Mouse (Mus musculus) heart, adult 8-10 months (tissue): ENCODE data around the gene Sertad1. TPM values are rescaled to one million over a fixed set of nuclear protein-coding genes. Genes with fewer than 3 reads are reported as not detected.

Source experiments
- DNase-seq: peaks from one replicate; pipeline ENCODE4 v3.0.0; 2022; ENCODE audit warnings: low spot score
- total RNA-seq, 4 experiments: library from RNA; stranded (reverse); gene quantifications; 2 replicates each; pipeline ENCODE4 v1.2.4; 2022

The Sertad1 gene
- 10 to 100 TPM in 3 of 4 experiments, 1 to 10 TPM in 1; 8.4 to 11.5 (median 10.2) TPM for total RNA-seq

DNA sequence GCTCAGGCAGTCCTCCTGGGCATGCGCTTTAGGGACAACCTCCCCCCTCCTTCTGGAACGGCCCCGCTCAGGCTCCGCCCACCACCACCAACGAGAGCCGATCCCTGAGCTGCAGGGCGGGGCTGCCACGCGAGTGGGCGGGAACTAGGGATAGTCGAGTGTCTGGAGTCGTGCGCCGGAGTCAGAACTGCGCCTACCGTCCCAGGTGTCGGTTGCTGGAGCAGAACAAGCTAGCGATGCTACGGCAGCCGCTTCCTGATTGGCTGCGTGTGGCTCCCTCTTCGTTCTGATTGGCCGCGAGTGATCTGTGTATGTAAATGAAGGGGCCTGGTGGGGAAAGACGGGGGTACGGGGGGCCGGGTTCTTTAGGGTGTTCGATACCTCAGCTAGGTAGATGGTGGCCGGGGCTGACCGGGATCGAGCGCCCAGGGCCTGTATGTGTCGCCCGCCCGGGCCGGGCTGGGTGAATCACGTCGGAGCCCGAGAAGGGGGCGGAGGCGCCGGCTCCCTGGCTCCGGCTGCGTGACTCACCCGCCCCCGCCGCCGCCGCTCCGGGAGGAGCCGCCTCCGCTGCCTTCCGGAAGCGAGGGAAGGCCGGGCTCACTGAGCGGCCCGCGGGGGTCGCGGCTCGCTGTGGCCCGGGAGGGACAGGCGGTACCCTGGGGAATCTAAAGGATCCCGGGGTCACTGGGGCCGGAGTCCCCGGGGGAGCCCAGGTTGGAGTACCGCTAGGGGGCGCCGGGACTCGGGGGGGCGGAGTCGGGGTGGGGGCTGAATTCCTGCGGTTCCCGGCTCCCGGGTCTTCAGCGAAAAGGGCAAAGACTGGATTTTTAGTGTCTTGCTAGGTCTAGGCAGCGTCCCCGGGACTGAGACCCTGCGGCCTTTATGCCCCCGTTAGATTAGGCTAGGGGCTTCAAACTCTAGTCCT lies at the start of gene Sertad1:
TSS of gene Sertad1 (plus strand) at position 141 of the 928 bp plus-strand sequence.
- DNase-seq, result peak; percentile 100

DNA sequence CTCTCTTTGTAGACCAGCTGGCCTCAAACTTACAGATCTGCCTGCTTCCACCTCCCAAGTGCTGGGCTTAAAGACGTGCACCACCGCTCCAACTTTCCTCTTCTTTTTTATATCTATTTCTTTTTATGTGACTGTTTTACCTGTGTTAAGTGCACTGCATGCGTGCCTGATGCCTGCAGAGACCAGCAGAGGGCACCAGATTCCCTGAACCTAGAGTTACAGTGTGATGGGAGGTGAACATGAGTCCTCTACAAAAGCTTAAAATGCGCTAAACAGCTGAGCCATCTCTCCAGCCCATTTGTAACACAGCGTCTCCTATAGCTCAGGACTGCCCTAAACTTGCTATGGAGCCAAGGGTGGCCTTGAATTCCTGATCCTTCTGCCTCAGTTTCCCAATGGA lies 49.2 kb upstream of the Sertad1 start:
- DNase-seq, result no peak

DNA sequence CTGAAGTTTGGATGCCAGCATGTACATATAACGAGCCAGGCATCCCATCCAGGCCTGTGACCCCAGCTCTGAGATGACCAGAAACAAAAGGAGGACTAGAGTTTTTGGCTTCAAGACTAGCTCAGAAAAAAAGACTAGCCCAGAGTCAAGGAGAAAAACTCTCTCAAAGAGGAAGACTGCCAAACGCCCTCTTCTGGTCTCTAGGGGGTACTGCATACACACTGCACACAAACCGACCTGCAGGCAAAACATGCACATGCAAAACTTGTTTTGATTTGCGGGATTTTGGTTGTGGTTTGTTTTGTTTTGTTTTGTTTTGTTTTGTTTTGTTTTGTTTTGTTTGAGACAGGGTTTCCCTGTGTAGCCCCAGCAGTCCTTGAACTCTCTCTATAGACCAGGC lies 46.7 kb upstream of the Sertad1 start:
- DNase-seq, result no peak

DNA sequence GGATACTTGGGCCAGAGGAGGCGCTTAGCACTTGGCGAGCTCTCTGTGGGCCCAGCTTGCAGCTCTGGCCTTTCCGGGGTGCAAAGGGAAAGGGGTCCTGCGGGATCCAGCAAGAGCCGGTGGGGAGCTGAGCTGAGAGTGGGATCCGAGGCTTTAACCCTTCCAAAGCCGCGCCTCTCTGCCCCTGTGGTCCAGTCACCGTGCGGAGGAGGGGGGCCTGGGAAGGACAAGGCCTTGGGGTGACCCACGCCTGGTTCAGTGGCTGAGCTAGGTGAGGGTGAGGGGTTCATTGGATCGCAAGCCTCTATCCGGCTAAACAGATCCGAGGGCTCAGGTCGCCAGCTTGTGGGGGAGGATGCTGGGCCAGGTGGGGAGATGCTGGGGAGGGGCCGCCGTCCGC lies 40.7 kb upstream of the Sertad1 start:
- DNase-seq, result no peak

DNA sequence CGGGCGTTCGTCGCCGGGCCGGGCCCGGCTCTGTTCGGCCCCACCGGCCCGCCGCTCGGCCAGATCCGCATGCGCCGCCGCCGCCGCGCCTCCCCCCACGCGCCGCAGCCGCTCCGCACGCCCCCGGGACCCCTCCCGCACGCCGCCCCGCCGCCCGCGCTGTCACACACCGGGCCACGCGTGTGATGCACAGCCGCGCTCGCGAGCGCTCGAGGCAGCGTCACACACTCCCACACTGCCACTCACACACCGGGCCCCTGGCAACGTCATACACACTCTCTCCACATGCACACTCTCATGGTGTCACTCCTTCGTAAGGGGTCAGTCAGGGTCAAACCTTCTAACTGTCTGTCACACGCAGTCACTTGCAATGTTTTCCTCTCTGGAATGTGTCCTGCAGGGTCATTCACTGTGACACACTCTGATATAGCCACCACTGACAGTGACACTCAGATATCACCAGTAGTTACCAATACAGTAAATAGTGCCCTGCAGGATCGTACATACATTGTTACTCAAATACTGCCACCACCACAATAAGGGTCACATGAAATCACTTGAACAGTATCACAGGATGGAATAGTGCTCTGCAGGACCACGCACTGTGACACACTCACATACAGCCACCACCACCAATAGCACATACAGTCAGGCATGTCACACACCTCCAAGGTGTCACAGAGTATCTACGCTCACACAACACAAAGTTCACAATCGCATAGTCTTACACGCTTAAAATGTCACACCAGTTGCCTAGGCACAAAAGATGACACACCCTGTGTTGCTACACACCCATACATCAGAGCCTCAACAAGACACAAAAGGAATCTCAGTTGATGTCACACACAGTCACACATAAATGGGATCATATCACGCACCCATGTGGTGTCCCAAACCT lies 39.9 kb upstream of the Sertad1 start:
- DNase-seq, result no peak

DNA sequence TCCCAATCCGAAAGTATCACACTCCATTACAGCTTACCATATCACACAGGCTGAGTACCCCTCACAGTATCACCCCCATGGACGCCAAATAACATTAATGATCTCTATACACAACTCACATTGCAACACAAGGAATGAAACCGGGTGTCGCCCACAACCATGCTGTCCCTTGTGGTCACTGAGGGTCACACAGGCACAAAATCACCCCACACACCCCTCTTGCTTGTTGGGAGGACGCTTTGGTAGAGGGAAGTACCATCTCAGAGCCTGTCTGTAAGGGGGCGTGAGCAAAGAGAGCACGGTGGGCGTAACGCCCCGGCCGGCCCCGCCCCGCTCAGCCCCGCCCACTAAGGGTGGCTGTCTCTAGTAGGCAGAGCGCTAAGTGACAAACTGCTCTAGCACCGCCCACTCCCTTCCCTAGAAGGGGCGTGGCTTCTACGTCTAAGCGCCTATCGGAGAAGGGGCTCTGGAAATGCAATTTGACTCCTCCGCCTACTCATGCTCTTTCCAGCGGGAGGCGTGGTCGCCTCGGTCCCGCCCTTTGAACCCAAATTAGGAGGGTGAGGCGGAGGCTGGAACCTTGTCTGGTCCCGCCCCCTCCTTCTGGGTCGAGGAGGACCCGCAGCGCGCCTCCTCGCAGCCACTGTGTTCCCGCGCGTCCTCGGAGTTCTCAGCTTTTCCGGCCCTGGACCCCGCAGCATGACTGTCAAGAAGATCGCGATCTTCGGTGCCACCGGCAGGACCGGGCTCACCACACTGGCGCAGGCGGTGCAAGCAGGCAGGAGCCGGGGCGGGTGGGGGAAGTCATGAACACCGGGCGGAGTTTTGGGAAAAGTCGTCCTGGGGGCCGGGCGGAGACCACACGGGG lies 39.1 kb upstream of the Sertad1 start, which contains the start of the genes Sptbn4 and Blvrb:
TSS of gene Sptbn4 (minus strand) at position 268 of the 868 bp plus-strand sequence.
TSS of gene Blvrb (plus strand) at position 560 of the 868 bp plus-strand sequence.
- DNase-seq, result peak; percentile 99

DNA sequence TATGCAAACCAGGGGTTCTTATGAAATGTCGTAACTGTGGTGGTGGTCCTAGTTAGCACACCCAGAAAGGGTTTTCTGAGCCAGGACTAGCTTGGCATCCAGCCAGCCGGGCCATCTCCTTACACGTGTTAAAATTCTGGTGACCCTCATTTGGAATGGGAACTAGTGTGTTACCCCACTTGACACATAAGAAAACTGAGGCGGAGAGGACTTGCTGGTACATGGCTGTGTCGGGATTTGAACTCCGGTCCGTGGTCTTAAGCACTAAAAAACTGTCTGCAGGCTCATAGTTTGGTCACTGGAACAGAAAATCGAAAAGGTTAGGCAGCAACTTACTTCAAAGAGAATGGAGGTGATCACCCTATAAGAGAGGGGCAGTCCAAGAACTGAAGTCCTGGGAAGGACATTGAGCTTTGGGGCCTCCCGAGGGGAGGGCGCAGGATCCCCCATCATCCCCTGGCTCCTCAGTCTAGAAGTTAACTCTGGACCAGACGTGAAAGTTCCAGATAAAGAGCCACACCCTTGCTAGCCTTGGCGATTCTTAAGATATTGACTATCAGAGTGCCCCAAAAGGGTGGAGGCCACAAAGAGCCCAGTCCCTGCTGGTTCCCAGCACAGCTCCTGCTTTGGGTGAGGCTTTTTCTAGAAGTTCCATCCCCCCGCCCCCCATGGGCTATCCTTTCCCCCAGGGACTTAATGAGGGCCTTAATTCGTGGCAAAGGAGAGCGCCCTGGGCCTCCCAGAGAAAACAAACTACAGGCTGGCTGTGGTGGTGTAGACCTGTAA lies 38.1 kb upstream of the Sertad1 start:
- DNase-seq, result no peak

DNA sequence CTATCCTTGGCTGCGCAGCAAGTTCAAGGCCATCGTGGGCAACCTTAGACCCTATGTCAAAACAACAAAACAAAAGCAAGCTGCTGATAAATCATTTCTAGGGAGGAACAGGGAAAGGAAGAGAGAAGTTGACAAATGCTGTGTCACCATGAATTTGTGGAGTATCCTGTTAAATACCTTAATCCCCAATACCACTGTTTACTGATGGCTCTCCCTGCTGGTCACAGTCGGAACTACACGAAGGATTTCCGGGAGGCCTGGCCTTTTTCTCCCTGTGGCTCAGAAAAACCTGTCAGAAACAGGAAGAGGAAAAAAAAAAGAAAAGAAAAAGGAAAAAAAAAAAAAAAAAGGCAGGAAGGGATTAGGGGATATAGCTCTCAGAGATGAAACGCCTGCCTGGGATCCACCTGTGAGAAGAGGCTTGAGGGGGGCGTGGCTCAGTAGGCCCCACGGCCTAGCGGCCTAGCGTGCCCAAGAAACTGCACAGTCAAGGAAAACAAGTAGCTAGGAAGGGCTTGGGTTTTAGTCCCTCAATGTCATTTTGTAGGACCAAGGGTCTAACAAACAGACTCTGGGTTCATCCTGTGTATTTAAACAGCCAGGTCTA lies 37.4 kb upstream of the Sertad1 start:
- DNase-seq, result peak; percentile 83

DNA sequence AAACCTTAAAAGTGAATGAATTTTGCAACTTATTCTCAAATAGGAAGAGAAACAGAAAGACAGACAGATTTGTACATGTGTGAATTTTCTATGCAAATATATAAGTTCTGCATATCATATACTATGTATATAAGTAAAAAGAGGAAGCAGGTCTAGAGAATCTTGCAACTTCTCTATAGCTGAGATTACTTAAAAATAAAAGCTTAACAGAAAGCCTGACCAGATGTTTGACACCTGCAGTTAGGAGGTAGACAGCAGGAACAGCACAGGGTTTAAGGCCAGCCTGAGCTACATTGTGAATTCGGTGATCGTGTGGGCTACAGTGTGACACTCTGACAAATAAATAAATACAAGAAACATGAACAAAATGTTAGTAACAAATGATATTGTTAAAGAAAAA lies 35.4 kb upstream of the Sertad1 start:
- no peak for DNase-seq

DNA sequence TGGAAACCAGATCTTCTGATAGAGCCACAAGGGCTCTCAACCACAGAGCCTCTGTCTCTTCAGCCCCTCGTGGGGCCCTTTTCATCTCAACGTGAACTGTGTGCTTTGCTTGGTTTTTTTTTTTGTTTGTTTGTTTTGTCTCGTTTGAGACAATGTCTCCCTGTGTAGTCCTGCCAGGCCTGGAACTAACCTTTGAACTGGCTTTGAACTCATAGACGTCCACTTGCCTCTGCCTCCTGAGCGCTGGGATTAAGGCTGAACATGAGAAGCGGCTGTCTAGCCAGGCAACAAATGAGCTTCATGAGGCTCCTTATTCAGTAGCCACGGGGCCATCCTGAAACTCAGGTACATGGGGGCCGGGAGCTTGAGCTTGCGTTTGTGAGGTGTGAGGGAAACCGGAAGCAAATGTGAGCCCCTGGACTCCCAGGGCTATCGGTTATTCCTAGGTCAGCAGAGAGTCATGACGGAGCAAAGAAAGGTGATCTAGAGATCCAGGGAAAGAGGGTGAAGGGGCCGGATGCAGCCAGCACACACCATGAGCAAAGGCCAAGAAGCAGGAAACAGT lies 34.4 kb upstream of the Sertad1 start:
- DNase-seq, result no peak

DNA sequence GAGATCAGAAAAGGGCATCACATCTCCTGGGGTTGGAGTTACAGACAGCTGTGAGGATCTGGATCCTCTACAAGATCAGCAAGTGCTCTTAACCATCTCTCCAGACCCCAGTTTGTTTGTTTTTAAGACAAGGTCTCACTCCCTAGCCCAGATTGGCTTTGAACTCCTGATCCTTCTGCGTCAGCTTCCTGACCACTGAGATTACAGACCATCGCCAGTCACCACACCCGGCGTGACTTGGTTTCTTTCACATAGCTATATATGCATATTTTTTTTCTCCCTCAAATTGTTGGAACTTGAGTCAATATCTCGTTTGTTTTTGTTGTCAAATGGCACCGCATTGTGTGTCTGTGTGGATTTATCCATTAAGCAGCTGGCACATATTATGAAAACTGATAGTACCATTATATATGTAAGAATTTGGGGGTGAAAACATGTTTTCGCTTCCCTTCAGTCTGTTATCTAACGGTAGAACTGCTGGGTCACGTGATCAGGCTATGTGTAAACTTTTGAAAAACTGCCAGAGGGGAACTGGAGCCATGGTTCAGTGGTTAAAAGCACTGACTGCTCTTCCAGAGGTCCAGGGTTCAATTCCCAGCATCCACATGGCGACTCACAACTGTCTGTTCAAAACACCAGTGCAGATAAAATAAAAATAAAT lies 32.1 kb upstream of the Sertad1 start:
- DNase-seq, result no peak

DNA sequence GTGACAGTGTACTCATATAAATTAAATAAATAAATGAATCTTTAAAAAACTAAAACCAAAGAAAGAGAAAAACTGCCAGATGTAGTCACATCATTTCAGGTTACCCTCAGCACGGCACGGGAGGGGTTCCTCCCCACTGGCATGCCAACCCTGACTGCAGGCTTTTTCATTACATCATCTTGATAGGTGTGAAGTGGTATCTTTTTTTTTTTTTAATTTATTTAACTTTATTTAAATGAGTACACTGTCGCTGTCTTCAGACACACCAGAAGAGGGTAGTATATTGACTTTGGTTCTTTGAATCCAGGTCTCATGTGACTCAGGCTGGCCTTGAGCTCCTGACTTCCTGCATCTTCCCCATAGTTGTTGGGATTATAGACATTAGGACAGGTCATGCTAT lies 31.4 kb upstream of the Sertad1 start:
- DNase-seq, result no peak

DNA sequence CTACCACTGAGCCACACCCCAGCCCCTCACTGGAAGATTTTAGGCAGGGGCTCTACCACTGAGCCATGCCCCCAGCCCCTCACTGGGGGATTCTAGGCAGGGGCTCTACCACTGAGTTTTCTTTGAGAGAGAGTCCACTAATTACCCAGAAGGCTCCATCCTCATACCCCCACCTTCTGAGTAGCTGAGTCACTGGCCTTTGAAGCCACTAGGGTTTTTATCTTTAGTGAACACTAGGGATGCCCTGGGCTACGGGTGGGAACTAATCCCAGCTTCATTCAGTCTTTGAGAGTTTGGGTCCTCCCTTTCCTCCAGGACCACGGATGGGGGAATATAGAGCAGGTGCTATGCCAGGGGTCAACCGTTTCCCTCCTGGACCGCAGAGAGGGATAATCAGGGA lies 28.1 kb upstream of the Sertad1 start:
- DNase-seq, result no peak

DNA sequence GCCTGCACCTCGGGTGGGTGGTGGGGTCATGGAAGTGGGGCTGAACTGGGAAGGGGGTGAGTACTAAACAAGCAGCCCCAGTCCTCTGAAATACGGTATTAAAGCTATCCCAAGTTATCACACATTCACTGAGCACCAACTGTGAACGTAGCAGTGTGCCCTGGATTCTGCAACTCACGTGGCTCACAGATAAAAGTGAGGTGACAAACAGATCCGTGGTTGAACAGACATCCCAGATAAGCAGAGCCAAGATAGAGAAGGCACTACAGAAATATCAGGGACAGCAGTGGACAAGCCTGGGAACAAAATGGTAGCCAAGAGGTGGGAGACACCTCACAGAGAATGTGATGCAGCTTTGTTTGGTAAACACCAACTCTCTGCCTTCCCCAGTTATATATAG lies 27.1 kb upstream of the Sertad1 start:
- no peak for DNase-seq

DNA sequence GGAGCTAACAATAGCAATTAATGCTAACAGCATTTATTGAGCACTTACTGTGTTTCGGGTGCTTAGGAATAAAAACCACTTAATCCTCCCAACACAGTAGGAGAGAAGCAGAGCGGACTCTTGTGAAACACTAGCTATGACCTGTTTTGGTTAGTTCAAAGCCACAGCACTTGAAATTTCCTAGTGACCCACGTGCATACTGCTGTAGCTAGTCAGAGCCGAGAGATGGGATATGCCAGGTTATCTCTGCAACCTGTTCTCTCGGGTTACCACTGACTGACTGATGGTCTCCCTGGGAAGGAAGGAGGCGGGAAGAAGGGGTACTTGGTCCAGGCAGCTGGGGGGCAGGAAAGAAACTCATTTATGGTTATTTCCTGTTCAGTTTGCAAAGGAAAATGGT lies 26.2 kb upstream of the Sertad1 start:
- DNase-seq, result no peak

DNA sequence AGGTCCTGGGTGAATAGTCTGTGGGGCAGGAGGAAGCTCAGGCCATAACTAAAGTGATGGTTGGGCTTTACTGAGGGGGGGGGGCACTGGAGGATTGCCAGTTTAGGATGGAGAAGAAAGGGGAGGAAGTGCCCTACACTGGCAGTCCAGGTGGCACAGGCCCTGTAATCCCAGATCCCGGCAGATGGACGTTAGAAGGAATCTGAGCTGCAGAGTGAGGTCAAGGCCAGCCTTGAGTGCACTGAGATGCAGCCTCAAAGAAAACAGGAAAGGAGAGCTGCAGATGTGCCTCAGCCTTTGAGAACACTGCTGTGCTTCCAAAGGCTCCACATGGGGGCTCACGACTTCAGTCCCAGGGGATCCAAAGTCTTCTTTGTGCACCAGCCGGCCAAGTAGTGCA lies 19.1 kb upstream of the Sertad1 start:
- no peak for DNase-seq

DNA sequence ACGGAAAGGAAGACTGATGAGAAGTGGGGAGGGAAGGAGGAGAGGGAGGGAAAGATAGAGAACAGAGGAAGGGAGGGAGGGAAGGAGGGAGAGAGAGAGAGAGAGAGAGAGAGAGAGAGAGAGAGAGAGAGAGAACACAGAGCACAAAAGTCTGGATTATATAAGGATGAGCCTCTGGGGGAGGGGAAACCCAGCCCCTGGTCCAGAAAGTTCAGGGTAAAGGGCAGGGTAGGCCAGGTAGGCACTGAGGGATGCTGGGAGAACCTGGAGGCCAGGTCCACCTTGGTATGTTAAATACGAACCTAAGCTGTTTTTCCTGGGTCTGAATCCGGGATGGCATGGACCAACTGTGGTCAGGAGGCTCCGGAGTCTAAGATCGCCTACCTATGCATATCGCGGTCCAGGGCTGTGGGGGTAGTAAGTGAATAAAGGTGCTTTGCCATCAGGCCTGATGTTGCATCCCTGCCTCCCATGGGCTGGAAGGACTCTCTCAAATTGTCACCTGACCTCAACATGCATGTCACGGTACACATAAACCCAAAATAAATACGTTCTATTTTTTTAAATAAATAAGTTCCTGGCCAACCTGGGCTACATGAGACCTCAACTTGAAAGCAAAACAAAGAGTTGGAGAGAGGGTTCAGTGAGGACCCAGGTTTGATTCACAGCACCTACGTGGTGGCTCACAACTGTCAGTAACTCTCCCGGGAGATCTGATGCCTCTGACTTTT lies 15.2 kb upstream of the Sertad1 start:
- no peak for DNase-seq

DNA sequence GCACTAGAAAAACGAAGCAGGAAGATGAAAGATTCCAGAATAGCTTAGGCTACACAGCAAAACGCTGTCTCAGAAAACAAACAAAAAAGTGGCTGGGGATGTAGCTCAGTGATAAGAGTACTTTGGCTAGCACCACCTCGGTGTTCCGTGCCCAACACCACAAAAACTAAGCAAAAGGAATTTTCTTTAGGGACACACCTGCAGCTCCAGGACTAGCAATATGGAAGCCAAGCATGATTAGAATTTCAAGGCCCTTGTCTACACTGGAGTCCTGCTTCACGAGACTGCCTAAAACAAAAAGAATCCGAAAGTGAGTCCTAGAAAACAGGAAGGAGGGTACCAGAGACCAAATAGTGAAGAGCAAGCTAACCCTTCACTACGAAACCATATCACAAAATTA lies 14.1 kb upstream of the Sertad1 start:
- DNase-seq, result no peak
